In the genomic region with DNA sequence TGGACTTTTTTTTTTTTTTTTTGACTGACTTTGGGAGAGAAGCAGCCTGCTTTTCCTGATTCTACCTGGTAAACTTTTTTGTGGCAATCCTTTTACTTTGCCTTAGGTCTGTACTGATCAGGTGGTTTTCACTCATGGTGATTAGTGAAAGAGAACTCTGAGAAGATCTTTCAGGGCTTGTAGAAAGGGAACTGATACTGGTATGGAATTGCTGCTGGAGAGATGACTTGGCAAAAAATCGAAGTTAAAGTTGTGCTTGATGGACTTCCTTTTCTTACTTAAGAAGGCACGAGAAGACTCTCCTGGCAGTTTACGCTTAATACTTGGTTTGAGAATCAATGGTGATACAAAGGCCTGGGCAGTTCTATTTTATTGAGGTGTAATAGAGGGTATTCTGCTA, we compare ENCODE assay signal across 26 mouse cellular contexts. TPM values are rescaled to one million over a fixed set of nuclear protein-coding genes. Genes with fewer than 3 reads are reported as not detected.
"Had no signal": no experiment of that assay in that cellular context is flagged by ENCODE, and none has a peak within 500 bp of the region (broad histone marks: within the 10 kb centered on the region; RNA-seq: fewer than 3 reads in every experiment).

No protein-coding gene starts in this region.

- H3K36me3 ChIP-seq: midbrain, embryonic 10.5 days; midbrain, embryonic 12.5 days; neural tube, embryonic 13.5 days; neural tube, embryonic 15.5 days had no signal

- H3K9ac ChIP-seq: lung, embryonic 14.5 days; midbrain, embryonic 12.5 days; neural tube, embryonic 13.5 days; neural tube, embryonic 15.5 days had no signal

- H3K4me1 ChIP-seq: midbrain, embryonic 10.5 days; midbrain, embryonic 12.5 days; neural tube, embryonic 13.5 days; neural tube, embryonic 15.5 days had no signal

- H3K27me3 ChIP-seq: midbrain, embryonic 12.5 days; neural tube, embryonic 13.5 days; neural tube, embryonic 15.5 days had no signal

- H3K4me2 ChIP-seq: lung, embryonic 14.5 days; midbrain, embryonic 12.5 days; neural tube, embryonic 13.5 days; neural tube, embryonic 15.5 days had no signal

- DNase-seq: lung, adult 18-20 months; lung, embryonic 14.5 days; lung, postnatal 10 days; lung, postnatal 4 days; midbrain, embryonic 14.5 days; retina, postnatal 1 day; right cerebral cortex, adult 18-20 months; right cerebral cortex, postnatal 25 days; right cerebral cortex, postnatal 4 days; spleen, adult 18-20 months; thymus, adult 18-20 months; thymus, postnatal 14 days; thymus, postnatal 36 days had no signal

- ATAC-seq: midbrain, embryonic 16.5 days had no signal

- H3K9me3 ChIP-seq: midbrain, embryonic 10.5 days; midbrain, embryonic 12.5 days; neural tube, embryonic 13.5 days; neural tube, embryonic 15.5 days had no signal

- H3K27ac ChIP-seq: midbrain, embryonic 10.5 days; midbrain, embryonic 12.5 days; neural tube, embryonic 13.5 days; neural tube, embryonic 15.5 days had no signal

- H3K4me3 ChIP-seq: midbrain, embryonic 10.5 days; midbrain, embryonic 12.5 days; myocyte; neural tube, embryonic 13.5 days; neural tube, embryonic 15.5 days had no signal

RNA-seq across cellular contexts. Expression of a gene that starts 34.2 kb away (rescaled TPM):
- total RNA-seq: megakaryocyte, adult 5-6 weeks; megakaryocyte-erythroid progenitor cell, adult 5-6 weeks had no signal
- polyA plus RNA-seq: lung, embryonic 14.5 days; lung, embryonic 16.5 days; midbrain, embryonic 10.5 days; midbrain, embryonic 12.5 days; midbrain, embryonic 14.5 days; midbrain, embryonic 16.5 days; myocyte; neural tube, embryonic 11.5 days; neural tube, embryonic 13.5 days; neural tube, embryonic 15.5 days; small intestine, adult 2 months; stomach, embryonic 14.5 days had no signal

RNA-seq across cellular contexts. Expression of a gene that starts 40.2 kb away (rescaled TPM):
- total RNA-seq: megakaryocyte, adult 5-6 weeks; megakaryocyte-erythroid progenitor cell, adult 5-6 weeks had no signal
- polyA plus RNA-seq: lung, embryonic 14.5 days; lung, embryonic 16.5 days; midbrain, embryonic 10.5 days; midbrain, embryonic 12.5 days; midbrain, embryonic 14.5 days; midbrain, embryonic 16.5 days; myocyte; neural tube, embryonic 11.5 days; neural tube, embryonic 13.5 days; neural tube, embryonic 15.5 days; thymus, postnatal 0 days had no signal

RNA-seq across cellular contexts. Expression of a gene that starts 53.8 kb away (rescaled TPM):
- total RNA-seq: megakaryocyte, adult 5-6 weeks; megakaryocyte-erythroid progenitor cell, adult 5-6 weeks had no signal
- polyA plus RNA-seq: lung, embryonic 14.5 days; midbrain, embryonic 10.5 days; midbrain, embryonic 12.5 days; midbrain, embryonic 14.5 days; midbrain, embryonic 16.5 days; myocyte; neural tube, embryonic 11.5 days; neural tube, embryonic 13.5 days had no signal
